Mouse (Mus musculus): Measurements from ENCODE around the gene Tnfrsf21. TPM values are rescaled to one million over a fixed set of nuclear protein-coding genes. Genes with fewer than 3 reads are reported as not detected.

Gene Tnfrsf21
- total RNA-seq, 2 experiments from 2014 or later = 13.6 to 14.9 TPM

- peak; percentile 67 to 85 for DNase-seq
These were observed 60.6 kb downstream of the Tnfrsf21 start for GRCm38 (mm10) chr17:43076801-43077493.

DNA sequence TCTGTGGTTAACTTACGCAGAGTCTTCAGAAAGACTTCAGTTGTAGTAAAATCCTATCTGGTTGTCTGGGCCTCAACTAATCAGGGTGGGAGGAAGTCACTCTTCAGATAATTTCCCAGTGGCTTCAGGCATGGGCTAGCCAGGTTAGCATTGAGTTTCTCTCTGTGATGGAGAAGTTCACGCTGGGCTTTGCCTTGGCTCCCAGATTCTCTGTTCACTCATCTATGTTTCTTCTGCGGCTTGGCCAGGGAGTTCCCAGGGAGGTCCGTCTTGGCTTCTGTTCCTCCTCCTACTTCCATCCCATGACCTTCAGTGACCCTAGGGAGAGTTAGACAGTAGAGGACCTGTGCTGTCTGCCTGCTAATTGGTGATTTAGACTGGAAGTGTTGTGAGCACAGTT is 61.2 kb downstream of the Tnfrsf21 start:
- DNase-seq = no peak

GRCm38 (mm10) chr17:43081225-43081624 is 64.9 kb downstream of the Tnfrsf21 start:
- no peak for DNase-seq

DNA sequence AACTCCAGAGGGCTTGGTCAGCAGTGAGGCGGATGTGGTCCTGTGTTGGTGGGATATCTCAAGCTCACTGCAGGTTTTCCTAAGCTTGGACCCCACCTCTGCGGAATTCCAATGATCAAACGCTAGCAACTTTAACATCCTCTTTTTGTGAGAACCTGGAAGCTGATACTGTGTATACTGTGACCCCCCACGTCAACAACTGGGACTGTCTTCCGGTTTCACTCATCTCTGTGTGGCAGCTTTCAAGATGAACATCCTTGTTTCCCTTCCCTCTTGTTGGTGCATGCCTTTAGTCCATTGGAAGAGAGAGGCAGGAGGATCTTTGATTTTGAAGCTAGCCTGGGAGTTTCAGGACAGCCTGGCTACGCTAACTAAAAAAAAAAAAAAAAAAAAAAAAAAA is 73.1 kb downstream of the Tnfrsf21 start:
- no peak for DNase-seq

DNA sequence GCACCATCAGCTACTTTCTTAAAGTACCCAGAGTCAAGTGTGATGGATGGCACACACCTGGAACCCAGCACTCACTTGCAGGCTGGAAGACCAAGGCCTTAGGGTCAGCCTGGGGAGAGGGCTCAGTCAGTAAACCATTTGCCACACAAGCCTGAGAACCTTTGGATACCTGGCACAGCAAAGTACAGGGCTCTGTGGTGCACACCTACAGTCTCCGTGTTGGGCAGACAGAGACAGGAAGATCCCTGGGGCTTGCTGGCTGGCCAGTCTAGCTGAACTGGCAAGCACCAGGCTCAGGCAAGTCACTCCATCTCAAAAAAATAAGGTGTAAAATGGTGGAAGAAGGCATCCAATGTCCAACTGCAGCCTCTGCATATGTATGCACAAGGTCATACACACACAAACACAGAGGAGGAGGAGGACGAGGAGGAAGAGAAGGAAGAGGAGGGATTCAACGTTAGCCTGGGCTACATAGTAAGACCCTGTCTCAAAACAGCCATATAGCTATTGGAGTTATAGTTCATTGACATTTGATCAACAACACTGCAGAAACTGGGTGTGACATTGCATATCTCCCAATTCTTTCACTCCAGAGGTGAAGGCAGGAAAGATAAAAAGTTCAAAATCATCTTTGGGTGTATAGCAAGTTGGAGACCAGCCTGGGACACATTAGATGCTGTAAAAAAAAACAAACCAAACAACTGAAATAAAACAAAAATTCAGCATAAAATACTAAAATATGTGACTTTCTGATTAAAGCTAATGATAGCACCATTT is 74.8 kb downstream of the Tnfrsf21 start:
- no peak for DNase-seq

GRCm38 (mm10) chr17:43092280-43092995 is 76.1 kb downstream of the Tnfrsf21 start:
- DNase-seq = no peak

DNA sequence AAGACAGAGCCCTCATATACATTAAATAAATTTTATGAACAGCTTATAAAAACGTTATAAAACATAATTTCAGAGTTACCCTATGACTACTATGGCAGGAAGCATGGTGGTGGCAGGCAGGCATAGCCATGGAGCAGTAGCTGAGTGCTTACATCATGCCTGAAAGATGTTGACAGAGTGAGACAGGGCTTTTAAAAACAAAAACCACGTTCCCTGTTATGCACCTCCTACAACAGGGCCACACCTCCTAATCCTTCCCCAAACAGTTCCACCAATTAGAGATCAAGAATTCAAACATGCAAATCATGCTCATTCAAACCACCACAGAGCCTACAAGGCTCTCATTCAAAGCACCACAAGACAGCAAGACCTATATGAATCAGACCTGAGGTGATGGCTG is 77.9 kb downstream of the Tnfrsf21 start:
- DNase-seq = no peak

GRCm38 (mm10) chr17:43097101-43097688 is 80.8 kb downstream of the Tnfrsf21 start:
- no peak for DNase-seq

GRCm38 (mm10) chr17:43106108-43106507 is 89.8 kb downstream of the Tnfrsf21 start:
- DNase-seq = no peak

- no peak for DNase-seq
These were observed 91.0 kb downstream of the Tnfrsf21 start for GRCm38 (mm10) chr17:43107338-43107737.

DNA sequence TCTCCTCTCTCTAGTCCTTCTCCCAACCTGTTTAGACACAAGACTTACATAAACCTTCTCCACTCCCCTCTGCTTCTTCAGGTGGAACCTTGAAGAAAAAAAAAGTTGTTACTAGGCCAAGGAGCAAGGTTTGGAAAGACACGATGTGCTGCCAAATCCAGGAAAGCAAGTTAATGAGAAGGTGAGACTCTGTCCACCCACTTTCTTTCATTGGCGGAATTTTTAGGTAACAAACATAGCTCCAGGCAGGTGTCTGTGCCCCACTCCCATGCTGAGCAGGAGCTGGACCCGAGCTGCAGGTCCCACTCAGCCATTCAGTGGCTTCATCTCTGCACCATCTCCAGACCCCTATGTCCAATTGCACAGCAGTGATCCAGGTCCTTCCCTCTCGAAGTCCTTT is 93.1 kb downstream of the Tnfrsf21 start:
- DNase-seq = no peak

GRCm38 (mm10) chr17:43110168-43110885 is 94.0 kb downstream of the Tnfrsf21 start:
- DNase-seq = no peak

DNA sequence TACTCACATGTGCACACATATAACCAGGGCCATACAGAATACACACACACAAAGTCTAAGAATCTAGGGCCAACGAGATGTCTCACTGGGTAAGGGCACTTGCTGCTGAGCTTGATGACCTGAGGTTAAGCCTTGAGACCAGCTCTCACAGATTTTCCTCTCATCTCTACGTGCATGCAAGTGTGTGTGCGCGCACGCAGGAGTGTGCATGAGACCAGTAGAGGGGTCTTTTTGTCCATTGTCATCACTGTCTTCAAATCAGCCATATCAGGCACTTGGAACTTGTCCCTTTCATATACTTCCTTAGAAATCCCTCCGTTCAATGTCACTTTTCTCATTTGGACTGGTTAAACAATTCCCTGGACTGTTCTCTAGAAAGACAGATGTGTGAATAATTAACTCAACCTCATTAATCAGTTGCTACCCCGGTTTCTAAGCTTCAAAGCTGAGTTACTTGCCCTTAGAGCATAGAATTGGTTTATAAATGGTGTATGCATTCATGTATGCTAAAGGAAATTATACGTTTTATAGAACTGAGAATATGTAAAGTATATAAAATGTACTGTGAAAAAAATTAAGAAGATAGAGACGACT is 97.1 kb downstream of the Tnfrsf21 start:
- DNase-seq = no peak

DNA sequence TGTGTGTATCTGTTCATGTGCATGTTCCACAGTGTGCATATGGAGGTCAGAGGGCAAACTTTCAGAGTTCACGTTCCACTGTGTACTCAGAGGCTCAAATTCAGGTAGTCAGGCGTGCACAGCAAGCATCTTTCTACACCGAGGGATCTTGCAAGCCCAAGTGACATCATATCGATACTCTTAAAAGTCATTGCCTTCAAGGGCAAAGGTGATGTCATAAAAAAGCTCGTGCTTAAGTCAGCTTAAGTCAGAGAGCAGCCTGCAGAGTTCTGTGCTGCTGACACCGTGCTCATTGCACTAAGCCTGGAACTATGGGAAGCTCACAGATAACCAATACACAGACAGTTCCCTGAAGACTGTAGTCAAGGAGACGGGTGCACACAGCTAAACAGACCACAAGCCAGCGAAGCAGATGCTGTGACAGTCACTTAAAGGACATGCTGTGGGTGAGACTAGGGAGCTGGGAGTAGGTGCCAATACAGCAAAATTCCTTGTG is 97.8 kb downstream of the Tnfrsf21 start:
- no peak for DNase-seq

DNA sequence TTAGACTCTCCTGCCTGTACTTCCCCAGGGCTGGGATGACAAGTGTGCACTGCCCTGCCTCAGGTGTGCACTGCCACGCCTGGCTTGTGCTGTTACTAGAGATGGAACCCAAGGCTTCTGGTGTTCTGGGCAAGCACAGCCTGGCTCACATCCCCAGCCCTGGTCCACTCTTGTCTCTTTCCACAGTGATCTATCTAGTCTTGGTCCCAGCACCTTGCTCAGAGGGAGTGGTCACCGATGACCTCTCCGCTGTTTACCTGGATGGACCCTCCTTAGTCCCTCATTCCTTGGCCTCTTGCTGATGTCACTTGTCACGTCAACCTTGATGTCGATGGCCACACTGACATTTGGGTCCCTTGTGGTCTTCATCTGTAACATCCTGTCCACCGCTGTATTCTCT is 98.6 kb downstream of the Tnfrsf21 start:
- DNase-seq = no peak

GRCm38 (mm10) chr17:43116748-43117147 is 100.4 kb downstream of the Tnfrsf21 start:
- DNase-seq = no peak

- no peak for DNase-seq
These were observed 103.1 kb downstream of the Tnfrsf21 start for GRCm38 (mm10) chr17:43119446-43119845.

DNA sequence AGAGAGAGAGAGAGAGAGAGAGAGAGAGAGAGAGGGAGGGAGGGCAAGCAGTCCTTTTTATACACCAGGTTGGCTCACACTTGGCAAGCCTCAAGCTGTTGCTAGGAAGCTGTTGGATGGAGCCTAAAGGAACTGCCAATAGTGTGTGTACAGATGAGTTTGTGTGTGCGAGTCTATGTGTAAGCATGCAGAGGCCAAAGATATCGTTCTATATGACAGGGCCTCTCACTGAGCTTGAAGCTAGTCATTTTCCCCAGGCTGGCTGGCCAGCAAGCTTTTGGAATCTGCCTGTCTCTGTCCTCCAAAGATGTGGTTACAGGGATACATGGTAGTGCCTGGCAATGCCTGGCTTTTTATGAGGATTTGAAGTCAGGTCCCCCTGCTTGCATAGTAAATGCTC is 104.7 kb downstream of the Tnfrsf21 start:
- DNase-seq = no peak

- no peak for DNase-seq
These were observed 112.0 kb downstream of the Tnfrsf21 start for GRCm38 (mm10) chr17:43128305-43128704.

DNA sequence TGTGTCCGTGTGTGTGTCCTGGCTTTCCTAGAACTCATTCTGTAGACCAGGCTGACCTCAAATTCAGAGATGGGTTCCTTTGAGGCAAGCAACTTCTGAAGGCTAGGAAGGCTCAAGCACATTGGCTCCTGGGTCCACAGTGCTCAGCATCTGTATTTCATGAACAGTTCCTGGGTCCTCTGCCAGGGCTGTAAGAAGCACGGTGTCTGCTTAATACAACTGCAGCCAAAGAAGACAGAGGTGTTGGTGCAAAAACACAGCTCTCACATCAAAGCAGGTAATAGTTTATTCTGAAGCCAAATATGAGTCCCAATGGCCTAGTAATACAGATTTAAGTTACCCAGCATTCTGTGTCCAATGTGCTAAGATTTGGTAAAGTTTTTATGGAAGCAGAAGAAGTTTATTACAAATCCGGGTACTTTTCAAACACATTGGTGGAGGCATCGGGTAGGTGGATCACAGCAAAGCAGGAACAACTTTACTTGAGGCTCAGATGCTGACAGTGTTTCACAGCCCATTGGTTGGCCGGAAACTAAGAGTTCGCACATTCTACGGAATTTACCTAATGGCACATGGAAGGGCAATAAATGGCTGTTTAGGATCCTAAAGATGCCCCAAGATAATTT is 112.7 kb downstream of the Tnfrsf21 start:
- no peak for DNase-seq
